In the genomic region with DNA sequence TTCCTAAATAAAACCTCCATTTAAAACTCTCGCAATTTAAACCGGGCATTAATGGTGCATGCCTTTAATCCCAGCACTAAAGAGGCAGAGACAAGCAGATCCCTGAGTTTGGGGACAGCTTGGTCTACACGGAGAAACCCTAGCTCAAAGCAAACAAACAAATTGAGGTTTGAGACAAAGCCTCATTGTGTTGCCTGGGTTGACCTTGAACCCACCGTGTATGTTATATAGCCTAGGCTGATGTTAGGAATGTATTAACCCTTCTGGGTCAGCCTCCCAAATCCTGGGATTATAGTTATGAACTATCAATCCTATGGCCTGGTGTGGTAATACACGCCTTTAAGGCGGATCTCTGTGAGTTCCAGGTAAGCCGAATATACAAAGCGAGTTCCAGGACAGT, we compare ENCODE assay signal across 8 mouse cellular contexts. TPM values are rescaled to one million over a fixed set of nuclear protein-coding genes. Genes with fewer than 3 reads are reported as not detected.
DNase-seq lines count a peak whose midpoint lies in the region; ATAC-seq and TF ChIP-seq lines count a peak whose summit lies in the region.

No protein-coding gene starts in this region.

- ATAC-seq in kidney, postnatal 0 days (replicated peaks; ENCODE audit: low FRiP score, low read depth), result no peak
- peak; percentile 6 for ATAC-seq in intestine, embryonic 14.5 days (replicated peaks; ENCODE audit: low FRiP score, low TSS enrichment, low read depth)
- ATAC-seq in neural tube, embryonic 11.5 days (ENCODE audit: insufficient read depth, low FRiP score, low TSS enrichment), result peak; percentile 3; the same call in 1 of the 2 replicates

- H3K27ac ChIP-seq in kidney, postnatal 0 days, result peak overlapping the region; percentile 99
- peak overlapping the region; percentile 96 for H3K27ac ChIP-seq in intestine, embryonic 14.5 days (ENCODE audit: low read depth)
- peak overlapping the region; percentile 91 for H3K27ac ChIP-seq in neural tube, embryonic 11.5 days (ENCODE audit: low read depth, low read length)

- no peaks in the 10 kb centered on the region for H3K9me3 ChIP-seq in kidney, postnatal 0 days (replicated peaks; ENCODE audit: low read length)
- no peaks in the 10 kb centered on the region for H3K9me3 ChIP-seq in intestine, embryonic 14.5 days (ENCODE audit: control insufficient read depth, low read length)
- no peaks in the 10 kb centered on the region for H3K9me3 ChIP-seq in neural tube, embryonic 11.5 days (ENCODE audit: control insufficient read depth, low read length)

- H3K36me3 ChIP-seq in kidney, postnatal 0 days (ENCODE audit: insufficient read depth, low read length), result no peaks in the 10 kb centered on the region
- H3K36me3 ChIP-seq in intestine, embryonic 14.5 days (ENCODE audit: control insufficient read depth, insufficient read depth, low read length), result no peaks in the 10 kb centered on the region; the same call in 1 of the 2 replicates
- no peaks in the 10 kb centered on the region for H3K36me3 ChIP-seq in neural tube, embryonic 11.5 days (ENCODE audit: control insufficient read depth, insufficient read depth, low read length)

- TF ChIP-seq CTCF in kidney, postnatal 0 days (IDR thresholded peaks at IDR 0.05; ENCODE audit: low read depth), result no peak

- no peak for DNase-seq in kidney, postnatal 0 days (ENCODE audit: low spot score)
- no peak for DNase-seq in kidney, adult 9 months
- DNase-seq in embryo, embryonic 11 days, result peak; percentile 31
- DNase-seq in intestine, embryonic 14.5 days (ENCODE audit: low spot score), result peak; percentile 60
- no peak for DNase-seq in neural tube, embryonic 11.5 days (ENCODE audit: low spot score)
- DNase-seq in thymus, postnatal 14 days, result no peak
- DNase-seq in right cerebral cortex, postnatal 4 days, result no peak
- no peak for DNase-seq in adrenal gland, adult 2 months

- peaks cover 10% of the 10 kb centered on the region; the same call in 1 of the 2 replicates for H3K4me1 ChIP-seq in kidney, postnatal 0 days (replicated peaks; ENCODE audit: insufficient read depth, low read length)
- H3K4me1 ChIP-seq in intestine, embryonic 14.5 days (replicated peaks; ENCODE audit: control insufficient read depth, insufficient read depth, low read length), result peaks cover 15% of the 10 kb centered on the region
- peaks cover 13% of the 10 kb centered on the region; the same call in 1 of the 2 replicates for H3K4me1 ChIP-seq in neural tube, embryonic 11.5 days (ENCODE audit: control insufficient read depth, insufficient read depth, low read length)

- H3K4me3 ChIP-seq in kidney, postnatal 0 days (replicated peaks; ENCODE audit: low read depth, low read length), result peak overlapping the region; percentile 85
- H3K4me3 ChIP-seq in intestine, embryonic 14.5 days (ENCODE audit: low read depth, low read length), result peak overlapping the region; percentile 100
- peak overlapping the region; percentile 97 for H3K4me3 ChIP-seq in neural tube, embryonic 11.5 days (ENCODE audit: low read depth, low read length)

- peak overlapping the region; percentile 73 for H3K4me2 ChIP-seq in kidney, postnatal 0 days (ENCODE audit: low read length)
- H3K4me2 ChIP-seq in intestine, embryonic 14.5 days (ENCODE audit: low read length), result peak overlapping the region; percentile 58
- peak overlapping the region; percentile 59 for H3K4me2 ChIP-seq in neural tube, embryonic 11.5 days (ENCODE audit: low read depth)

- no peaks in the 10 kb centered on the region for H3K27me3 ChIP-seq in kidney, postnatal 0 days (ENCODE audit: insufficient read depth, low read length)
- no peaks in the 10 kb centered on the region for H3K27me3 ChIP-seq in intestine, embryonic 14.5 days (replicated peaks; ENCODE audit: control insufficient read depth, insufficient read depth, low read length)
- no peaks in the 10 kb centered on the region for H3K27me3 ChIP-seq in neural tube, embryonic 11.5 days (ENCODE audit: control insufficient read depth, insufficient read depth, low read length)

- WGBS in kidney, postnatal 0 days, result 40% methylated on average over 8 of the region's 8 CpGs
- 34% methylated on average over 8 of the region's 8 CpGs for WGBS in intestine, embryonic 14.5 days
- WGBS in neural tube, embryonic 11.5 days, result 45% methylated on average over 8 of the region's 8 CpGs

- peak overlapping the region; percentile 92 for H3K9ac ChIP-seq in kidney, postnatal 0 days (ENCODE audit: low read depth, low read length)
- peak overlapping the region; percentile 99 for H3K9ac ChIP-seq in intestine, embryonic 14.5 days (ENCODE audit: low read length)
- peak overlapping the region; percentile 71 for H3K9ac ChIP-seq in neural tube, embryonic 11.5 days (ENCODE audit: low read length)

RNA-seq across cellular contexts. Expression of a gene that starts 0.6 kb away (rescaled TPM):
- 242 and 280 TPM in 2 replicates for polyA plus RNA-seq in kidney, postnatal 0 days (2015; fragmentation: Nextera tagmentation; extraction: Ambion mirVana)
- 325 and 342 TPM in 2 replicates for polyA plus RNA-seq in intestine, embryonic 14.5 days (2014; fragmentation: Nextera tagmentation; extraction: Ambion mirVana)
- 453 and 461 TPM in 2 replicates for polyA plus RNA-seq in neural tube, embryonic 11.5 days (2014; fragmentation: Nextera tagmentation; extraction: Ambion mirVana)
- total RNA-seq in adrenal gland, adult 2 months (2021), result 100 to 1,000 TPM in 1 of 2 experiments, 10 to 100 TPM in 1; 71.0 to 101 TPM
- polyA plus RNA-seq in adrenal gland, adult 2 months (2012; rRNA removed), result 8.1 and 9.9 TPM in 2 replicates

Comparison
In these comparisons a context has a peak if more than half of its experiments do, and no peak if none do; other contexts are left out.
1. DNase-seq: peak in embryo, embryonic 11 days (single experiment) and intestine, embryonic 14.5 days (single experiment); none in kidney, postnatal 0 days (single experiment), kidney, adult 9 months (single experiment), neural tube, embryonic 11.5 days (single experiment), thymus, postnatal 14 days (single experiment), right cerebral cortex, postnatal 4 days (single experiment) and adrenal gland, adult 2 months (single experiment).
2. RNA of a gene that starts 0.6 kb away (polyA plus RNA-seq): 453 to 461 TPM in neural tube, embryonic 11.5 days, 325 to 342 TPM in intestine, embryonic 14.5 days and 242 to 280 TPM in kidney, postnatal 0 days; 8.1 to 9.9 TPM in adrenal gland, adult 2 months; every median in the first group is over 10 times any median in the second.
3. Peak in every context shown above with its lines, with median percentiles within 50 percentile points of each other: H3K27ac ChIP-seq, H3K4me2 ChIP-seq, H3K4me3 ChIP-seq and H3K9ac ChIP-seq.